Mouse (Mus musculus) intestine, embryonic 14.5 days (tissue): ENCODE results near the gene Olfr311. TPM values are rescaled to one million over a fixed set of nuclear protein-coding genes. Genes with fewer than 3 reads are reported as not detected.
"Not testable (repeated sequence)": the region's sequence is repeated elsewhere in the genome, so short reads cannot be mapped to it uniquely, and the experiment has no call there.

Experiments used
- ATAC-seq: fragments of 200-750 bp; cut with Nextera tagmentation; replicated peaks from 2 replicates; pipeline ENCODE4 v1.8.0; 2017; ENCODE audit warnings: low read depth, moderate number of reproducible peaks, moderate TSS enrichment, moderate library complexity; ENCODE audit not compliant: low FRiP score, low TSS enrichment
- DNase-seq: peaks from one replicate; pipeline ENCODE4 v3.0.0-alpha.2; 2018; ENCODE audit warnings: low spot score
- H3K27ac ChIP-seq: fragments of 300-500 bp; sonication (generic); 2 replicates; pipeline ENCODE4 v1.5.1; 2014; ENCODE audit warnings: low read depth, mild to moderate bottlenecking, control low read depth
- H3K27me3 ChIP-seq: fragments of 300-500 bp; sonication (generic); replicated peaks from 2 replicates; pipeline ENCODE4 v1.6.1; 2014; ENCODE audit warnings: low read length, control low read depth; ENCODE audit not compliant: control insufficient read depth, insufficient read depth
- H3K36me3 ChIP-seq: fragments of 300-500 bp; sonication (generic); 2 replicates; pipeline ENCODE4 v1.6.1; 2014; ENCODE audit warnings: low read length, control low read depth; ENCODE audit not compliant: control insufficient read depth, insufficient read depth
- H3K4me1 ChIP-seq: fragments of 300-500 bp; sonication (generic); replicated peaks from 2 replicates; pipeline ENCODE4 v1.6.1; 2014; ENCODE audit warnings: low read length, control low read depth, mixed read lengths; ENCODE audit not compliant: control insufficient read depth, insufficient read depth
- H3K4me2 ChIP-seq: fragments of 300-500 bp; sonication (generic); 2 replicates; pipeline ENCODE4 v1.6.1; 2014; ENCODE audit warnings: low read length
- H3K4me3 ChIP-seq: fragments of 300-500 bp; sonication (generic); 2 replicates; pipeline ENCODE4 v1.5.1; 2014; ENCODE audit warnings: low read depth, low read length, control low read depth, mixed read lengths
- H3K9ac ChIP-seq: fragments of 300-500 bp; sonication (generic); 2 replicates; pipeline ENCODE4 v1.6.1; 2014; ENCODE audit warnings: mild to moderate bottlenecking, low read length
- H3K9me3 ChIP-seq: fragments of 300-500 bp; sonication (generic); 2 replicates; pipeline ENCODE4 v1.6.1; 2016; ENCODE audit warnings: low read length, control low read depth; ENCODE audit not compliant: control insufficient read depth
- WGBS: fragments of 180-500 bp; shearing (Covaris S2); extraction: QIAGEN DNeasy Blood & Tissue Kit; methylation state at CpG from one replicate; pipeline ENCODE4 v1.1.7; 2014; 5-methylcytosine and 5-hydroxymethylcytosine counted together
- polyA plus RNA-seq: library from polyadenylated mRNA; unstranded; fragments of >200 nt; fragmentation: Nextera tagmentation; extraction: Ambion mirVana; gene quantifications from 2 replicates; pipeline ENCODE4 v1.2.1, GENCODE M21; 2014

Gene Olfr311
- polyA plus RNA-seq: not detected in 2 replicates

- not testable (repeated sequence) for ATAC-seq, H3K4me1 ChIP-seq, H3K27me3 ChIP-seq, H3K27ac ChIP-seq, H3K36me3 ChIP-seq, H3K4me3 ChIP-seq, DNase-seq, H3K4me2 ChIP-seq, H3K9me3 ChIP-seq, H3K9ac ChIP-seq
These were observed at the start of gene Olfr311 for GRCm38 (mm10) chr11:58838951-58839350. TSS of gene Olfr311 (plus strand) at chr11:58839251.

- Histone ChIP-seq H3K27ac (no peak overlapping the region), H3K4me3 (no peak overlapping the region), H3K4me2 (no peak overlapping the region), H3K27me3 (no peaks in the 10 kb centered on the region), H3K36me3 (no peaks in the 10 kb centered on the region), H3K4me1 (no peaks in the 10 kb centered on the region), H3K9me3 (no peaks in the 10 kb centered on the region), H3K9ac (no peak overlapping the region)
- 30% methylated on average over 3 of the region's 3 CpGs for WGBS
- DNase-seq (no peak), ATAC-seq (no peak)
These were observed 49.5 kb upstream of the Olfr311 start for GRCm38 (mm10) chr11:58789532-58789931.

GRCm38 (mm10) chr11:58790053-58790452 is 49.0 kb upstream of the Olfr311 start:
- ATAC-seq (no peak), DNase-seq (peak; percentile 20)
- Histone ChIP-seq H3K9ac (no peak overlapping the region), H3K27ac (no peak overlapping the region), H3K4me2 (no peak overlapping the region), H3K4me3 (no peak overlapping the region), H3K36me3 (no peaks in the 10 kb centered on the region), H3K9me3 (no peaks in the 10 kb centered on the region), H3K27me3 (no peaks in the 10 kb centered on the region), H3K4me1 (no peaks in the 10 kb centered on the region)
- WGBS: 50% methylated on average over 2 of the region's 2 CpGs

DNA sequence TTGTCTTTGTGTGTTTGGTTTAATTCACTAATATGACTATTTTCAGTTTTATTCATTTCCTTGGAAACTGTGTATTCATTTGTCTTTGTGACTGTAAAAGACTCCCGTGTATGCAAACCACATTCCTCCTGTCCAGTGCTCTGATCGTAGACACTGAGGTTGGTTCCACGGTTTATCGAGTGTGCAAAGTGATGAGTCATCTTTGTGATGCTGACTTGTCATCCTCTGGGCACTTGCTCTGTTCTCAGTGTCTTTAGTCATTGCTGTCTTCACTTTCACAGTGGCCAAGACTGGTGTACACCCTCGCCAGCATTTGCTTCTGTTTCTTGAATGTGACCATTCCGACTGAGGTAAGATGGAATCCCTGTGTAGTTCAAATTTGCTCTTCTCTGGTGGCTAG is 48.4 kb upstream of the Olfr311 start:
- Histone ChIP-seq H3K4me3 (no peak overlapping the region), H3K9ac (no peak overlapping the region), H3K27ac (no peak overlapping the region), H3K9me3 (no peaks in the 10 kb centered on the region), H3K4me1 (no peaks in the 10 kb centered on the region), H3K36me3 (no peaks in the 10 kb centered on the region), H3K4me2 (no peak overlapping the region), H3K27me3 (no peaks in the 10 kb centered on the region)
- DNase-seq (peak; percentile 43), ATAC-seq (no peak)
- WGBS: 72% methylated on average over 6 of the region's 6 CpGs

DNA sequence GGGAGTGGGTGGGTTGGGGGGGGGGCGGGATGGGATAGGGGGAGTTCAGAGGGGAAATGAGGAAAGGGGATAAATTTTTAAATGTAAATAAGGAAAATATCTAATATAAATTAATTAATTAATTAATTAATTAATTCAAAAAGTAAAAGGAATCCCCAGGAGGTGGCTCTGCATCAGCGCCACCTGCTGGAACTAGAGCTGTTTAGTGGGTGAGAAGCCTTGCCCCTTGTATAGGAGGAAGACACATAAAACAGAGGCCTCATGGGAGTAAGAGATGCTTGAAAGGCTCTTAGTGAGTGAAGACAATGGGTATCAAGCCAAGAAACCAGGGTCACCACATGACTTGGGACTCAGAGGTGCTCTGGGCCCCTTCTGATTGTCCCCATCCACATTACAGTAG is 43.2 kb upstream of the Olfr311 start:
- Histone ChIP-seq H3K4me3 (no peak overlapping the region), H3K4me1 (no peaks in the 10 kb centered on the region), H3K27me3 (no peaks in the 10 kb centered on the region), H3K9ac (no peak overlapping the region), H3K27ac (no peak overlapping the region), H3K36me3 (no peaks in the 10 kb centered on the region), H3K9me3 (no peaks in the 10 kb centered on the region), H3K4me2 (no peak overlapping the region)
- ATAC-seq (no peak), DNase-seq (no peak)
- WGBS: 84% methylated on average over 2 of the region's 2 CpGs

- Histone ChIP-seq H3K9ac (no peak overlapping the region), H3K4me3 (no peak overlapping the region), H3K4me1 (peaks cover 2% of the 10 kb centered on the region), H3K27ac (no peak overlapping the region), H3K4me2 (no peak overlapping the region), H3K36me3 (no peaks in the 10 kb centered on the region), H3K9me3 (no peaks in the 10 kb centered on the region), H3K27me3 (no peaks in the 10 kb centered on the region)
- ATAC-seq (no peak), DNase-seq (no peak)
- WGBS: 68% methylated on average over 7 of the region's 7 CpGs
These were observed 42.2 kb upstream of the Olfr311 start for GRCm38 (mm10) chr11:58796850-58797249.

GRCm38 (mm10) chr11:58799747-58800146 is 39.3 kb upstream of the Olfr311 start:
- no peak overlapping the region for H3K4me3 ChIP-seq
- H3K27ac ChIP-seq: no peak overlapping the region
- no peak overlapping the region for H3K9ac ChIP-seq
- no peaks in the 10 kb centered on the region for H3K36me3 ChIP-seq
- DNase-seq (no peak), ATAC-seq (no peak)
- no peaks in the 10 kb centered on the region for H3K27me3 ChIP-seq
- no peaks in the 10 kb centered on the region for H3K9me3 ChIP-seq
- no peak overlapping the region for H3K4me2 ChIP-seq
- peaks cover 11% of the 10 kb centered on the region for H3K4me1 ChIP-seq
- 76% methylated on average over 5 of the region's 5 CpGs for WGBS

DNA sequence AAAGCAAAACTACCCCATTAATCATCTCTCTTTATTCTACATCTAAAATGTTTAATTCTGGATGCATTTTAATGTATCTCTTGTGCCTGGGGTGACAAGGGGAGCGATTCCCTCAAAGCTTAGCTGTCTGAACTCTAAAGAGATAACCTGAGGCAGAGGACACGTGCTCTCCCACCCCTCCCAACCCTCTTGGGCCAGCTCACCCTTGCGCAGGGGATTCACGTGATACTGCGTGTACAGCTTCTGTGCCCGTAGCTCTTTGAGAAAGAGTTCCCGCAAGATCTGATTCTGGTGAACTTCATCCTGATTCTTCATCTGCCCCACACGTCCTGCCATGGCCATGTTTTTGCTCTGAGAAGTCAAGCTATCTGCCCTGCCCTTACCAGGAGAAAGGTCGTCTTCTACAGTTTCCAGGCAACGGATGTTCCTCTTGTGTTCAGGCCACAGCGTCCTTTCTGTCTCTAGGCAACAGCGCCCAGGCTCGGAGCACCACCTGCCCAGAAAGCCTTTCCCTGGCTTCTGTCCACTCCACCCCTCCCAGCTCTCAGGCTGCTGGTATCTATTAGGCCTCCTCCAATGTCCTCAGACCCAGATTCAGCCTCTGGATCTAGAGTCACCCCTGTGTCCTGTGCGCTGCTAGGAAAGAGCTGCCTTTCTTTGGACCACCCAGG is 37.4 kb upstream of the Olfr311 start, which contains the start of gene Fam183b:
Gene Fam183b (minus strand): TSS at position 403 of the 671 bp plus-strand sequence.
- Histone ChIP-seq H3K27me3 (no peaks in the 10 kb centered on the region), H3K4me2 (peak within 1 kb of the TSS; percentile 36), H3K4me1 (peaks cover 11% of the 10 kb centered on the region), H3K36me3 (no peaks in the 10 kb centered on the region), H3K27ac (peak within 1 kb of the TSS; percentile 34; the same call in 1 of the 2 replicates), H3K9me3 (no peaks in the 10 kb centered on the region), H3K4me3 (no peak within 1 kb of the TSS), H3K9ac (no peak within 1 kb of the TSS)
- ATAC-seq: peak; percentile 70
- DNase-seq: peak; percentile 68
- WGBS: 16% methylated on average over 14 of the region's 14 CpGs

- ATAC-seq (no peak), DNase-seq (no peak)
- H3K36me3 ChIP-seq: no peaks in the 10 kb centered on the region
- H3K4me1 ChIP-seq: peaks cover 11% of the 10 kb centered on the region
- peak overlapping the region; percentile 54; the same call in 1 of the 2 replicates for H3K27ac ChIP-seq
- no peak overlapping the region for H3K4me3 ChIP-seq
- H3K4me2 ChIP-seq: 0 out of 2 replicates have a peak overlapping the region, but pooled peaks have one; percentile 11
- 33% methylated on average over 4 of the region's 4 CpGs for WGBS
- no peaks in the 10 kb centered on the region for H3K9me3 ChIP-seq
- no peaks in the 10 kb centered on the region for H3K27me3 ChIP-seq
- H3K9ac ChIP-seq: no peak overlapping the region
These were observed 35.2 kb upstream of the Olfr311 start for GRCm38 (mm10) chr11:58803871-58804270.
